ENCODE assay signal across 15 mouse cellular contexts in genomic region chr9:55083154-55083913, GRCm38 (mm10). TPM values are rescaled to one million over a fixed set of nuclear protein-coding genes. Genes with fewer than 3 reads are reported as not detected.
A peak's percentile ranks its signal among the peaks of the same experiment; 100 is the strongest.
DNase-seq lines count a peak whose midpoint lies in the region; ATAC-seq lines count a peak whose summit lies in the region.
"Had no signal": no experiment of that assay in that cellular context is flagged by ENCODE, and none has a peak within 500 bp of the region (broad histone marks: within the 10 kb centered on the region; RNA-seq: fewer than 3 reads in every experiment).

No protein-coding gene starts in this region.

- peak; percentile 91 for DNase-seq in cerebellum, adult 11-12 months
- DNase-seq in embryo, embryonic 11.5 days (ENCODE audit: low read depth, low spot score): peak; percentile 37
- peak; percentile 72 for DNase-seq in hindbrain, embryonic 11.5 days (ENCODE audit: low spot score)
- DNase-seq in kidney, postnatal 36 days: no peak
- DNase-seq in layer of hippocampus, postnatal 14 days (ENCODE audit: low spot score in 2 of 2): no peak
- no peak for DNase-seq in gastrocnemius, postnatal 36 days
- DNase-seq in frontal cortex, postnatal 10 days (ENCODE audit: low spot score in 2 of 2): no peak
- DNase-seq: liver, postnatal 0 days; thymus, postnatal 4 days had no signal

- H3K27me3 ChIP-seq in hindbrain, embryonic 11.5 days (ENCODE audit: control insufficient read depth, insufficient read depth, low read length): no peaks in the 10 kb centered on the region
- H3K27me3 ChIP-seq in midbrain, embryonic 16.5 days (ENCODE audit: control insufficient read depth, insufficient read depth, low read depth, low read length): no peaks in the 10 kb centered on the region
- H3K27me3 ChIP-seq: CH12.LX; embryonic facial prominence, embryonic 13.5 days had no signal

- H3K9me3 ChIP-seq in hindbrain, embryonic 11.5 days (ENCODE audit: control insufficient read depth, low read length): no peaks in the 10 kb centered on the region
- H3K9me3 ChIP-seq in midbrain, embryonic 16.5 days (replicated peaks; ENCODE audit: control insufficient read depth, low read length, poor library complexity, severe bottlenecking): no peaks in the 10 kb centered on the region
- H3K9me3 ChIP-seq: embryonic facial prominence, embryonic 13.5 days had no signal

- peak overlapping the region; percentile 68; the same call in 1 of the 2 replicates for H3K27ac ChIP-seq in hindbrain, embryonic 11.5 days (ENCODE audit: low read depth, low read length)
- H3K27ac ChIP-seq in midbrain, embryonic 16.5 days (ENCODE audit: low read length): no peak overlapping the region
- H3K27ac ChIP-seq: embryonic facial prominence, embryonic 13.5 days had no signal

- H3K36me3 ChIP-seq in hindbrain, embryonic 11.5 days (ENCODE audit: control insufficient read depth, insufficient read depth, low read length): no peaks in the 10 kb centered on the region
- H3K36me3 ChIP-seq in midbrain, embryonic 16.5 days (ENCODE audit: control insufficient read depth, insufficient read depth, low read length): no peaks in the 10 kb centered on the region
- H3K36me3 ChIP-seq: embryonic facial prominence, embryonic 13.5 days had no signal

- intact Hi-C loops in gastrocnemius, postnatal 36 days (cut with DNase I): no loop called here

- peak; percentile 94 for ATAC-seq in hindbrain, embryonic 11.5 days (ENCODE audit: low FRiP score)
- peak; percentile 68 for ATAC-seq in midbrain, embryonic 16.5 days
- ATAC-seq: inflammation-experienced regulatory T-cells, adult 6 months; liver, postnatal 0 days had no signal

- 17% methylated on average over 7 of the region's 7 CpGs for WGBS in hindbrain, embryonic 11.5 days
- WGBS in midbrain, embryonic 16.5 days: 16% methylated on average over 7 of the region's 7 CpGs

- H3K4me1 ChIP-seq in hindbrain, embryonic 11.5 days (replicated peaks; ENCODE audit: control insufficient read depth, insufficient read depth, low read length): peaks cover 4% of the 10 kb centered on the region; the same call in 1 of the 2 replicates
- peaks cover 5% of the 10 kb centered on the region; the same call in 1 of the 2 replicates for H3K4me1 ChIP-seq in midbrain, embryonic 16.5 days (ENCODE audit: control insufficient read depth, insufficient read depth, low read length)

- H3K4me2 ChIP-seq in hindbrain, embryonic 11.5 days (replicated peaks; ENCODE audit: low read depth, low read length): no peak overlapping the region
- no peak overlapping the region for H3K4me2 ChIP-seq in midbrain, embryonic 16.5 days (ENCODE audit: low read length)
- H3K4me2 ChIP-seq: embryonic facial prominence, embryonic 13.5 days had no signal

- no peak overlapping the region for H3K4me3 ChIP-seq in hindbrain, embryonic 11.5 days (ENCODE audit: low read depth, low read length)
- no peak overlapping the region for H3K4me3 ChIP-seq in midbrain, embryonic 16.5 days (ENCODE audit: low read depth, low read length)
- H3K4me3 ChIP-seq: embryonic facial prominence, embryonic 13.5 days had no signal

- H3K9ac ChIP-seq in hindbrain, embryonic 11.5 days (ENCODE audit: low read depth, low read length): no peak overlapping the region
- no peak overlapping the region for H3K9ac ChIP-seq in midbrain, embryonic 16.5 days (ENCODE audit: low read depth, low read length)
- H3K9ac ChIP-seq: embryonic facial prominence, embryonic 13.5 days; liver, postnatal 0 days had no signal

RNA-seq across cellular contexts. Expression of gene Chrnb4, which starts 34.8 kb away (rescaled TPM):
- 3.2 and 3.9 TPM in 2 replicates for polyA plus RNA-seq in hindbrain, embryonic 11.5 days (2014; fragmentation: Nextera tagmentation; extraction: Ambion mirVana)
- polyA plus RNA-seq in midbrain, embryonic 16.5 days (2015; fragmentation: Nextera tagmentation; extraction: Ambion mirVana): 2.4 and 2.6 TPM in 2 replicates
- under 1 TPM in 1 of 2 experiments, not detected in 1; 0.28 TPM for total RNA-seq in layer of hippocampus, postnatal 14 days (2021)
- total RNA-seq in gastrocnemius, postnatal 36 days (2021): under 1 TPM in 1 of 2 experiments, not detected in 1; 0.08 TPM
- total RNA-seq: granulocyte monocyte progenitor cell, adult 5-6 weeks; monocyte, adult 5-6 weeks had no signal
- polyA plus RNA-seq: inflammation-experienced regulatory T-cells, adult 6 months; liver, postnatal 0 days had no signal

RNA-seq across cellular contexts. Expression of gene Chrna3, which starts 57.0 kb away (rescaled TPM):
- polyA plus RNA-seq in hindbrain, embryonic 11.5 days (2014; fragmentation: Nextera tagmentation; extraction: Ambion mirVana): 25.0 and 26.4 TPM in 2 replicates
- 18.3 and 20.9 TPM in 2 replicates for polyA plus RNA-seq in midbrain, embryonic 16.5 days (2015; fragmentation: Nextera tagmentation; extraction: Ambion mirVana)
- total RNA-seq in layer of hippocampus, postnatal 14 days (2021): 1 to 10 TPM in 1 of 2 experiments, under 1 TPM in 1; 0.71 to 1.2 TPM
- total RNA-seq in gastrocnemius, postnatal 36 days (2021): not detected
- total RNA-seq: CH12.LX; granulocyte monocyte progenitor cell, adult 5-6 weeks; monocyte, adult 5-6 weeks had no signal
- polyA plus RNA-seq: liver, postnatal 0 days had no signal

Comparison
In these comparisons a context has a peak if more than half of its experiments do, and no peak if none do; other contexts are left out.
1. DNase-seq: peak in cerebellum, adult 11-12 months (single experiment), embryo, embryonic 11.5 days (single experiment) and hindbrain, embryonic 11.5 days (single experiment); none in kidney, postnatal 36 days (0 of 2), layer of hippocampus, postnatal 14 days (0 of 2), gastrocnemius, postnatal 36 days (0 of 2) and frontal cortex, postnatal 10 days (0 of 2).